Mouse (Mus musculus): Measurements from ENCODE around the gene Arhgef2. TPM values are rescaled to one million over a fixed set of nuclear protein-coding genes. Genes with fewer than 3 reads are reported as not detected.

Arhgef2 gene
- total RNA-seq, 1 experiment from 2014 or later = 88.9 TPM

GRCm38 (mm10) chr3:88618074-88618871, 12.5 kb downstream of the Arhgef2 start:
- ATAC-seq (replicated peaks; ENCODE audit: insufficient number of reproducible peaks, low FRiP score, low TSS enrichment, poor library complexity, severe bottlenecking) = peak; percentile 81

GRCm38 (mm10) chr3:88619113-88620097, 13.6 kb downstream of the Arhgef2 start:
- no peak for ATAC-seq (replicated peaks; ENCODE audit: insufficient number of reproducible peaks, low FRiP score, low TSS enrichment, poor library complexity, severe bottlenecking)

GRCm38 (mm10) chr3:88620146-88620991, 14.6 kb downstream of the Arhgef2 start:
- no peak for ATAC-seq (replicated peaks; ENCODE audit: insufficient number of reproducible peaks, low FRiP score, low TSS enrichment, poor library complexity, severe bottlenecking)

GRCm38 (mm10) chr3:88620992-88621536, 15.3 kb downstream of the Arhgef2 start:
- peak; percentile 66 for ATAC-seq (replicated peaks; ENCODE audit: insufficient number of reproducible peaks, low FRiP score, low TSS enrichment, poor library complexity, severe bottlenecking)

GRCm38 (mm10) chr3:88621537-88622112, 15.9 kb downstream of the Arhgef2 start:
- ATAC-seq (replicated peaks; ENCODE audit: insufficient number of reproducible peaks, low FRiP score, low TSS enrichment, poor library complexity, severe bottlenecking) = no peak

- no peak for ATAC-seq (replicated peaks; ENCODE audit: insufficient number of reproducible peaks, low FRiP score, low TSS enrichment, poor library complexity, severe bottlenecking)
Measured at GRCm38 (mm10) chr3:88622113-88622940, 16.6 kb downstream of the Arhgef2 start.

- ATAC-seq (replicated peaks; ENCODE audit: insufficient number of reproducible peaks, low FRiP score, low TSS enrichment, poor library complexity, severe bottlenecking) = no peak
Measured at GRCm38 (mm10) chr3:88622941-88623345, 17.2 kb downstream of the Arhgef2 start.

- ATAC-seq (replicated peaks; ENCODE audit: insufficient number of reproducible peaks, low FRiP score, low TSS enrichment, poor library complexity, severe bottlenecking) = no peak
Measured at GRCm38 (mm10) chr3:88623346-88624135, 17.8 kb downstream of the Arhgef2 start.

- ATAC-seq (replicated peaks; ENCODE audit: insufficient number of reproducible peaks, low FRiP score, low TSS enrichment, poor library complexity, severe bottlenecking) = no peak
Measured at GRCm38 (mm10) chr3:88624324-88624723, 18.6 kb downstream of the Arhgef2 start.

GRCm38 (mm10) chr3:88624951-88625350, 19.2 kb downstream of the Arhgef2 start:
- ATAC-seq (replicated peaks; ENCODE audit: insufficient number of reproducible peaks, low FRiP score, low TSS enrichment, poor library complexity, severe bottlenecking) = no peak

- no peak for ATAC-seq (replicated peaks; ENCODE audit: insufficient number of reproducible peaks, low FRiP score, low TSS enrichment, poor library complexity, severe bottlenecking)
Measured at GRCm38 (mm10) chr3:88625531-88625930, 19.8 kb downstream of the Arhgef2 start.

GRCm38 (mm10) chr3:88626316-88626715, 20.6 kb downstream of the Arhgef2 start:
- ATAC-seq (replicated peaks; ENCODE audit: insufficient number of reproducible peaks, low FRiP score, low TSS enrichment, poor library complexity, severe bottlenecking) = no peak

GRCm38 (mm10) chr3:88627114-88627513, 21.3 kb downstream of the Arhgef2 start:
- no peak for ATAC-seq (replicated peaks; ENCODE audit: insufficient number of reproducible peaks, low FRiP score, low TSS enrichment, poor library complexity, severe bottlenecking)

GRCm38 (mm10) chr3:88627535-88627934, 21.8 kb downstream of the Arhgef2 start:
- no peak for ATAC-seq (replicated peaks; ENCODE audit: insufficient number of reproducible peaks, low FRiP score, low TSS enrichment, poor library complexity, severe bottlenecking)

- no peak for ATAC-seq (replicated peaks; ENCODE audit: insufficient number of reproducible peaks, low FRiP score, low TSS enrichment, poor library complexity, severe bottlenecking)
Measured at GRCm38 (mm10) chr3:88628766-88629165, 23.0 kb downstream of the Arhgef2 start.

GRCm38 (mm10) chr3:88629244-88629643, 23.5 kb downstream of the Arhgef2 start:
- ATAC-seq (replicated peaks; ENCODE audit: insufficient number of reproducible peaks, low FRiP score, low TSS enrichment, poor library complexity, severe bottlenecking) = no peak

GRCm38 (mm10) chr3:88630018-88630417, 24.3 kb downstream of the Arhgef2 start:
- ATAC-seq (replicated peaks; ENCODE audit: insufficient number of reproducible peaks, low FRiP score, low TSS enrichment, poor library complexity, severe bottlenecking) = no peak

Measured in monocyte, adult 5-6 weeks (primary cell).